Mouse (Mus musculus): ENCODE results near the gene Cbx3. TPM values are rescaled to one million over a fixed set of nuclear protein-coding genes. Genes with fewer than 3 reads are reported as not detected.
"Not testable (repeated sequence)": the region's sequence is repeated elsewhere in the genome, so short reads cannot be mapped to it uniquely, and the experiment has no call there.

The Cbx3 gene
- total RNA-seq, 2 experiments from 2014 or later = 109 to 125 TPM

- DNase-seq = peak; percentile 99
Measured at GRCm38 (mm10) chr6:51469715-51470310, 347 bp upstream of the Cbx3 start, which contains the start of gene Hnrnpa2b1. TSS of gene Hnrnpa2b1 (minus strand) at chr6:51469894.

GRCm38 (mm10) chr6:51471179-51471505 is 982 bp downstream of the Cbx3 start:
- DNase-seq = no peak

GRCm38 (mm10) chr6:51471782-51472181 is 1.6 kb downstream of the Cbx3 start:
- no peak for DNase-seq

GRCm38 (mm10) chr6:51472213-51472612 is 2.1 kb downstream of the Cbx3 start:
- DNase-seq = no peak

- DNase-seq = no peak
Measured at GRCm38 (mm10) chr6:51479136-51479731, 9.1 kb downstream of the Cbx3 start.

- DNase-seq = no peak
Measured at GRCm38 (mm10) chr6:51481548-51481947, 11.4 kb downstream of the Cbx3 start.

GRCm38 (mm10) chr6:51483861-51484260 is 13.7 kb downstream of the Cbx3 start:
- DNase-seq = no peak

GRCm38 (mm10) chr6:51484556-51484955 is 14.4 kb downstream of the Cbx3 start:
- DNase-seq = not testable (repeated sequence)

- DNase-seq = no peak
Measured at GRCm38 (mm10) chr6:51485646-51486045, 15.5 kb downstream of the Cbx3 start.

GRCm38 (mm10) chr6:51486076-51486710 is 16.0 kb downstream of the Cbx3 start:
- DNase-seq = no peak

GRCm38 (mm10) chr6:51486731-51487130 is 16.6 kb downstream of the Cbx3 start:
- DNase-seq = no peak

GRCm38 (mm10) chr6:51489787-51490186 is 19.6 kb downstream of the Cbx3 start:
- peak; percentile 70 for DNase-seq

GRCm38 (mm10) chr6:51497321-51498111 is 27.4 kb downstream of the Cbx3 start:
- no peak for DNase-seq

GRCm38 (mm10) chr6:51505671-51506070 is 35.5 kb downstream of the Cbx3 start:
- no peak for DNase-seq

GRCm38 (mm10) chr6:51507556-51507955 is 37.4 kb downstream of the Cbx3 start:
- no peak for DNase-seq

- peak; percentile 84 for DNase-seq
Measured at GRCm38 (mm10) chr6:51508750-51509648, 38.8 kb downstream of the Cbx3 start.

- DNase-seq = peak; percentile 79
Measured at GRCm38 (mm10) chr6:51510094-51510493, 39.9 kb downstream of the Cbx3 start.

GRCm38 (mm10) chr6:51510946-51511345 is 40.8 kb downstream of the Cbx3 start:
- DNase-seq = no peak

- DNase-seq = no peak
Measured at GRCm38 (mm10) chr6:51513745-51514144, 43.6 kb downstream of the Cbx3 start.

GRCm38 (mm10) chr6:51514860-51515259 is 44.7 kb downstream of the Cbx3 start:
- DNase-seq = no peak

GRCm38 (mm10) chr6:51523310-51523709 is 53.1 kb downstream of the Cbx3 start:
- no peak for DNase-seq

- DNase-seq = peak; percentile 65
Measured at GRCm38 (mm10) chr6:51523807-51524320, 53.7 kb downstream of the Cbx3 start, which contains the start of gene Snx10. TSS of gene Snx10 (plus strand) at chr6:51523901.
